Mouse (Mus musculus): ENCODE results near the gene Dok3. TPM values are rescaled to one million over a fixed set of nuclear protein-coding genes. Genes with fewer than 3 reads are reported as not detected.
A peak's percentile ranks its signal among the peaks of the same experiment; 100 is the strongest.

Gene Dok3
- polyA plus RNA-seq, 1 experiment: 191 TPM

GRCm38 (mm10) chr13:55535796-55536193, 6.7 kb upstream of the Dok3 start:
- Histone ChIP-seq H3K4me3 (replicated peaks; ENCODE audit: control insufficient read depth, low read depth, low read length) (peak overlapping the region; percentile 80), H3K4me1 (ENCODE audit: control insufficient read depth, insufficient read depth, low read length) (peaks cover 2% of the 10 kb centered on the region; the same call in 1 of the 2 replicates), H3K27ac (ENCODE audit: control insufficient read depth, insufficient read depth, low read depth, low read length, poor library complexity) (peak overlapping the region; percentile 4; the same call in 1 of the 2 replicates)
- no peak for TF ChIP-seq POLR2A (IDR thresholded peaks at IDR 0.05; ENCODE audit: borderline replicate concordance, control insufficient read depth, low read depth, low read length)
- WGBS: 17% methylated on average over 17 of the region's 17 CpGs

GRCm38 (mm10) chr13:55535191-55535590, 6.1 kb upstream of the Dok3 start:
- Histone ChIP-seq H3K4me1 (ENCODE audit: control insufficient read depth, insufficient read depth, low read length) (peaks cover 5% of the 10 kb centered on the region), H3K4me3 (replicated peaks; ENCODE audit: control insufficient read depth, low read depth, low read length) (no peak overlapping the region), H3K27ac (ENCODE audit: control insufficient read depth, insufficient read depth, low read depth, low read length, poor library complexity) (no peak overlapping the region)
- TF ChIP-seq CTCF (IDR thresholded peaks at IDR 0.05; ENCODE audit: control insufficient read depth, insufficient read depth, low read length): no peak
- no peak for TF ChIP-seq POLR2A (IDR thresholded peaks at IDR 0.05; ENCODE audit: borderline replicate concordance, control insufficient read depth, low read depth, low read length)
- 86% methylated on average over 15 of the region's 15 CpGs for WGBS

GRCm38 (mm10) chr13:55527834-55528772, 993 bp downstream of the Dok3 start:
- Histone ChIP-seq H3K4me3 (replicated peaks; ENCODE audit: control insufficient read depth, low read depth, low read length) (peak overlapping the region; percentile 83), H3K27ac (ENCODE audit: control insufficient read depth, insufficient read depth, low read depth, low read length, poor library complexity) (peak overlapping the region; percentile 97), H3K4me1 (ENCODE audit: control insufficient read depth, insufficient read depth, low read length) (peaks cover 18% of the 10 kb centered on the region)
- 2% methylated on average over 18 of the region's 18 CpGs for WGBS
- TF ChIP-seq CTCF (IDR thresholded peaks at IDR 0.05; ENCODE audit: control insufficient read depth, insufficient read depth, low read length): no peak
- peak; percentile 74; the same call in 1 of the 2 replicates for TF ChIP-seq POLR2A (IDR thresholded peaks at IDR 0.05; ENCODE audit: borderline replicate concordance, control insufficient read depth, low read depth, low read length)

- peak overlapping the region; percentile 83 for H3K4me3 ChIP-seq (replicated peaks; ENCODE audit: control insufficient read depth, low read depth, low read length)
- H3K27ac ChIP-seq (ENCODE audit: control insufficient read depth, insufficient read depth, low read depth, low read length, poor library complexity): peak overlapping the region; percentile 97
- 49% methylated on average over 16 of the region's 16 CpGs for WGBS
These were observed 1.9 kb downstream of the Dok3 start for GRCm38 (mm10) chr13:55527212-55527611.

GRCm38 (mm10) chr13:55525733-55526553, 3.2 kb downstream of the Dok3 start:
- no peak for TF ChIP-seq CTCF (IDR thresholded peaks at IDR 0.05; ENCODE audit: control insufficient read depth, insufficient read depth, low read length)
- TF ChIP-seq POLR2A (IDR thresholded peaks at IDR 0.05; ENCODE audit: borderline replicate concordance, control insufficient read depth, low read depth, low read length): no peak
- Histone ChIP-seq H3K4me1 (ENCODE audit: control insufficient read depth, insufficient read depth, low read length) (peaks cover 17% of the 10 kb centered on the region), H3K4me3 (replicated peaks; ENCODE audit: control insufficient read depth, low read depth, low read length) (no peak overlapping the region), H3K27ac (ENCODE audit: control insufficient read depth, insufficient read depth, low read depth, low read length, poor library complexity) (no peak overlapping the region)
- WGBS: 40% methylated on average over 16 of the region's 16 CpGs

More at GRCm38 (mm10) chr13:55527212-55527611, 1.9 kb downstream of the Dok3 start:
- H3K4me1 ChIP-seq (ENCODE audit: control insufficient read depth, insufficient read depth, low read length): peaks cover 18% of the 10 kb centered on the region
- TF ChIP-seq POLR2A (IDR thresholded peaks at IDR 0.05; ENCODE audit: borderline replicate concordance, control insufficient read depth, low read depth, low read length): peak; percentile 11; the same call in 1 of the 2 replicates
- 0 out of 2 replicates have a peak, but pooled peaks have one; percentile 1 for TF ChIP-seq CTCF (IDR thresholded peaks at IDR 0.05; ENCODE audit: control insufficient read depth, insufficient read depth, low read length)

- WGBS: 83% methylated on average over 23 of the region's 23 CpGs
- Histone ChIP-seq H3K4me1 (ENCODE audit: control insufficient read depth, insufficient read depth, low read length) (peaks cover 5% of the 10 kb centered on the region; the same call in 1 of the 2 replicates), H3K4me3 (replicated peaks; ENCODE audit: control insufficient read depth, low read depth, low read length) (no peak overlapping the region), H3K27ac (ENCODE audit: control insufficient read depth, insufficient read depth, low read depth, low read length, poor library complexity) (no peak overlapping the region)
- no peak for TF ChIP-seq POLR2A (IDR thresholded peaks at IDR 0.05; ENCODE audit: borderline replicate concordance, control insufficient read depth, low read depth, low read length)
- no peak for TF ChIP-seq CTCF (IDR thresholded peaks at IDR 0.05; ENCODE audit: control insufficient read depth, insufficient read depth, low read length)
These were observed 5.0 kb downstream of the Dok3 start for GRCm38 (mm10) chr13:55523951-55524600.

- peaks cover 5% of the 10 kb centered on the region; the same call in 1 of the 2 replicates for H3K4me1 ChIP-seq (ENCODE audit: control insufficient read depth, insufficient read depth, low read length)
- TF ChIP-seq CTCF (IDR thresholded peaks at IDR 0.05; ENCODE audit: control insufficient read depth, insufficient read depth, low read length): no peak
- no peak for TF ChIP-seq POLR2A (IDR thresholded peaks at IDR 0.05; ENCODE audit: borderline replicate concordance, control insufficient read depth, low read depth, low read length)
- 93% methylated on average over 17 of the region's 17 CpGs for WGBS
These were observed 5.8 kb downstream of the Dok3 start for GRCm38 (mm10) chr13:55523278-55523677.

More at GRCm38 (mm10) chr13:55523278-55523677, 5.8 kb downstream of the Dok3 start:
- Histone ChIP-seq H3K4me3 (replicated peaks; ENCODE audit: control insufficient read depth, low read depth, low read length) (no peak overlapping the region), H3K27ac (ENCODE audit: control insufficient read depth, insufficient read depth, low read depth, low read length, poor library complexity) (no peak overlapping the region)

All from bone marrow, adult 2 months (tissue).